Mouse (Mus musculus): ENCODE results near the gene Atp1a3. TPM values are rescaled to one million over a fixed set of nuclear protein-coding genes. Genes with fewer than 3 reads are reported as not detected.

Atp1a3 gene
- total RNA-seq, 1 experiment: 21.2 TPM

GRCm38 (mm10) chr7:24970341-24970740 is 35.4 kb downstream of the Atp1a3 start:
- Histone ChIP-seq H3K36me3 (ENCODE audit: control insufficient read depth, insufficient read depth, low read length, poor library complexity, severe bottlenecking) (peaks cover 5% of the 10 kb centered on the region; the same call in 1 of the 2 replicates), H3K4me3 (ENCODE audit: insufficient read depth in 1 of 2, low read depth in 1 of 2, low read length in 2 of 2, poor library complexity in 1 of 2, severe bottlenecking in 1 of 2) (no peak overlapping the region), H3K4me1 (ENCODE audit: control insufficient read depth in 2 of 2, insufficient read depth in 2 of 2, low read length in 2 of 2, poor library complexity in 1 of 2) (peaks cover 0 to 6% of the 10 kb centered on the region in 2 experiments; a peak in 1 of 4 replicates), H3K27ac (ENCODE audit: insufficient read depth, low read depth, low read length, poor library complexity, severe bottlenecking) (no peak overlapping the region), H3K9ac (ENCODE audit: insufficient read depth, low read depth, low read length, poor library complexity, severe bottlenecking) (no peak overlapping the region), H3K9me3 (ENCODE audit: control insufficient read depth, insufficient read depth, low read depth, low read length) (no peaks in the 10 kb centered on the region)
- DNase-seq (ENCODE audit: low read depth, low spot score): no peak
- TF ChIP-seq MAFK (IDR thresholded peaks at IDR 0.05; ENCODE audit: insufficient read depth, low read depth, low read length): no peak
- no peak for TF ChIP-seq ZNF384 (IDR thresholded peaks at IDR 0.05; ENCODE audit: low read depth, low read length)
- in situ Hi-C loops (cut with MboI; ENCODE audit: low sequenced_read_pairs in 2 of 2, unreplicated experiment in 2 of 2): loop anchor here in 1 of 2 experiments (25.0 kb wide), 1 partner anchor 358 kb away; the partner anchor contains the start of gene Phldb3

GRCm38 (mm10) chr7:24969805-24970204 is 36.0 kb downstream of the Atp1a3 start:
- Histone ChIP-seq H3K9me3 (ENCODE audit: control insufficient read depth, insufficient read depth, low read depth, low read length) (no peaks in the 10 kb centered on the region), H3K4me1 (ENCODE audit: control insufficient read depth in 2 of 2, insufficient read depth in 2 of 2, low read length in 2 of 2, poor library complexity in 1 of 2) (peaks cover 0 to 4% of the 10 kb centered on the region in 2 experiments; a peak in 1 of 4 replicates), H3K4me3 (ENCODE audit: insufficient read depth in 1 of 2, low read depth in 1 of 2, low read length in 2 of 2, poor library complexity in 1 of 2, severe bottlenecking in 1 of 2) (no peak overlapping the region), H3K27ac (ENCODE audit: insufficient read depth, low read depth, low read length, poor library complexity, severe bottlenecking) (no peak overlapping the region), H3K36me3 (ENCODE audit: control insufficient read depth, insufficient read depth, low read length, poor library complexity, severe bottlenecking) (peaks cover 5% of the 10 kb centered on the region; the same call in 1 of the 2 replicates), H3K9ac (ENCODE audit: insufficient read depth, low read depth, low read length, poor library complexity, severe bottlenecking) (no peak overlapping the region)
- in situ Hi-C loops (cut with MboI; ENCODE audit: low sequenced_read_pairs in 2 of 2, unreplicated experiment in 2 of 2): loop anchor here in 1 of 2 experiments (10.0 to 25.0 kb wide), 2 partner anchors 125 to 358 kb away; partner anchors contain the start of gene Phldb3
- no peak for DNase-seq (ENCODE audit: low read depth, low spot score)
- TF ChIP-seq HCFC1 (IDR thresholded peaks at IDR 0.05; ENCODE audit: borderline replicate concordance, insufficient read depth, low read length): no peak
- no peak for TF ChIP-seq ZC3H11A (IDR thresholded peaks at IDR 0.05; ENCODE audit: borderline replicate concordance, low read depth, low read length)
- no peak for TF ChIP-seq ZNF384 (IDR thresholded peaks at IDR 0.05; ENCODE audit: low read depth, low read length)
- TF ChIP-seq MAFK (IDR thresholded peaks at IDR 0.05; ENCODE audit: insufficient read depth, low read depth, low read length): no peak
- TF ChIP-seq CHD2 (IDR thresholded peaks at IDR 0.05; ENCODE audit: low read depth, low read length): no peak

GRCm38 (mm10) chr7:24968463-24968862 is 37.3 kb downstream of the Atp1a3 start:
- Histone ChIP-seq H3K4me3 (ENCODE audit: insufficient read depth in 1 of 2, low read depth in 1 of 2, low read length in 2 of 2, poor library complexity in 1 of 2, severe bottlenecking in 1 of 2) (no peak overlapping the region), H3K27ac (ENCODE audit: insufficient read depth, low read depth, low read length, poor library complexity, severe bottlenecking) (no peak overlapping the region), H3K9ac (ENCODE audit: insufficient read depth, low read depth, low read length, poor library complexity, severe bottlenecking) (no peak overlapping the region), H3K9me3 (ENCODE audit: control insufficient read depth, insufficient read depth, low read depth, low read length) (no peaks in the 10 kb centered on the region), H3K36me3 (ENCODE audit: control insufficient read depth, insufficient read depth, low read length, poor library complexity, severe bottlenecking) (peaks cover 5% of the 10 kb centered on the region; the same call in 1 of the 2 replicates), H3K4me1 (ENCODE audit: control insufficient read depth in 2 of 2, insufficient read depth in 2 of 2, low read length in 2 of 2, poor library complexity in 1 of 2) (peaks cover 0 to 2% of the 10 kb centered on the region in 2 experiments; a peak in 1 of 4 replicates)
- in situ Hi-C loops (cut with MboI; ENCODE audit: low sequenced_read_pairs in 2 of 2, unreplicated experiment in 2 of 2): loop anchor here in 1 of 2 experiments (10.0 to 25.0 kb wide), 2 partner anchors 124 to 356 kb away; partner anchors contain the start of gene Phldb3
- TF ChIP-seq ZNF384 (IDR thresholded peaks at IDR 0.05; ENCODE audit: low read depth, low read length) (no peak), MAFK (IDR thresholded peaks at IDR 0.05; ENCODE audit: insufficient read depth, low read depth, low read length) (0 out of 2 replicates have a peak, but pooled peaks have one; percentile 8), CHD2 (IDR thresholded peaks at IDR 0.05; ENCODE audit: low read depth, low read length) (no peak)
- no peak for DNase-seq (ENCODE audit: low read depth, low spot score)

GRCm38 (mm10) chr7:24967966-24968365 is 37.8 kb downstream of the Atp1a3 start:
- in situ Hi-C loops (cut with MboI; ENCODE audit: low sequenced_read_pairs in 2 of 2, unreplicated experiment in 2 of 2): loop anchor here in 1 of 2 experiments (10.0 to 25.0 kb wide), 2 partner anchors 123 to 356 kb away; partner anchors contain the start of gene Phldb3
- DNase-seq (ENCODE audit: low read depth, low spot score): no peak
- peaks cover 0 to 2% of the 10 kb centered on the region in 2 experiments; a peak in 1 of 4 replicates for H3K4me1 ChIP-seq (ENCODE audit: control insufficient read depth in 2 of 2, insufficient read depth in 2 of 2, low read length in 2 of 2, poor library complexity in 1 of 2)
- H3K9me3 ChIP-seq (ENCODE audit: control insufficient read depth, insufficient read depth, low read depth, low read length): no peaks in the 10 kb centered on the region
- peaks cover 5% of the 10 kb centered on the region; the same call in 1 of the 2 replicates for H3K36me3 ChIP-seq (ENCODE audit: control insufficient read depth, insufficient read depth, low read length, poor library complexity, severe bottlenecking)
- no peak overlapping the region for H3K27ac ChIP-seq (ENCODE audit: insufficient read depth, low read depth, low read length, poor library complexity, severe bottlenecking)
- no peak overlapping the region for H3K9ac ChIP-seq (ENCODE audit: insufficient read depth, low read depth, low read length, poor library complexity, severe bottlenecking)
- H3K4me3 ChIP-seq (ENCODE audit: insufficient read depth in 1 of 2, low read depth in 1 of 2, low read length in 2 of 2, poor library complexity in 1 of 2, severe bottlenecking in 1 of 2): no peak overlapping the region
- TF ChIP-seq CHD2 (IDR thresholded peaks at IDR 0.05; ENCODE audit: low read depth, low read length) (no peak), HCFC1 (IDR thresholded peaks at IDR 0.05; ENCODE audit: borderline replicate concordance, insufficient read depth, low read length) (no peak), ZNF384 (IDR thresholded peaks at IDR 0.05; ENCODE audit: low read depth, low read length) (no peak), MAFK (IDR thresholded peaks at IDR 0.05; ENCODE audit: insufficient read depth, low read depth, low read length) (no peak), ZC3H11A (IDR thresholded peaks at IDR 0.05; ENCODE audit: borderline replicate concordance, low read depth, low read length) (no peak)

Measured in ES-E14 (cell line).